Mouse (Mus musculus): ENCODE measurements around the gene Rab5c. TPM values are rescaled to one million over a fixed set of nuclear protein-coding genes. Genes with fewer than 3 reads are reported as not detected.

The Rab5c gene
- total RNA-seq, 1 experiment from 2014 or later, result 170 TPM

DNA sequence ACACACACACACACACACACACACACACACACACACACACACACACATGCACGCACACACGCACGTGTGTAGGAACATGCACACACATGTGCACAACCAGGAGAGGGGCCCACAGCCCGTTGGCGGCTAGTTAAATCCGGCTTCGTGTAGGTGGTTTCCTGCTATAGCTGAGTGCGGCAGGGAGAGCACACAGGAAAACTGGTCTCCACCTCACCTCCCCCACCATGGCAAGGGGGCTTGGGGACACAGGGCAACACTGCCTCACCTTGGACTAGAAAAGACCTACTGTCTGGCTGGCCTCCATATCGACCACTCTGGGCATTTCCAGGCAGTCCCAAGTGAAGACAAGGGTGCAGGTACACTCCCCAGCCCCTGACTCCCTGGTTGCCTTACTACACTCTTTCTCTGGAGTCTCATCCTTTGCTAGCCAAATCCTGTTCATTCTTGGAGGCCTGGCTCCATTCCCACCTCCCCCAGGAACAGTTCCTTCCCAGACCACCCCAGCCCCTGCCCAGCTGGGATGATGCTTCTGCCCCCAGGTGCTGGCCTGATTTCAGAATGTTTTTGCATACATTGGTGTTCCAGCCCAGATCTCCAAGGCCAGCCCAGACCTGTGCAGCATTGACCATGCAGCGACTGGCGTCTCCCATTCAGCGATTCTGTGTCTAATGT, 16.1 kb upstream of the Rab5c start:
- no peak for DNase-seq

DNA sequence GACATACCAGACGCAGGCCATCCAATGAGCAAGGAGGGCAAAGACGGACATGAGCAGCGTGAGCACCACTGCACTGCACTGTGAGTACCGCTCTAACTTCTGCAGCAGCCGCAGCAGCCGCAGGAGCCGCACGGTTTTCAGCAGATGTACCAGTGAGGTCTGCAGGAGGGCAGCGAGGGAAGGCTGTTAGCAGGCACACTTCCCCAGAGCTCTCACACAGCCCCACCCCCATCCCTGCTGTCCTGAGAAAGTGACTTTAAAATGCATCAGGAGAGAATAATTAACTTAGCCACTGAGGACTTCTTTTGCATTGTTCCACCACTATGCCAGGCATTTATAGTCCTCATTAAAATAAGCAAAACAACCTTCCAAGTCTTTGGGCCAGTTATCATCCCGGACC, 14.3 kb upstream of the Rab5c start:
- DNase-seq, result no peak

- no peak for DNase-seq
These were observed 12.1 kb upstream of the Rab5c start for GRCm38 (mm10) chr11:100750127-100750526.

GRCm38 (mm10) chr11:100749469-100749868, 11.5 kb upstream of the Rab5c start:
- peak; percentile 38 for DNase-seq

DNA sequence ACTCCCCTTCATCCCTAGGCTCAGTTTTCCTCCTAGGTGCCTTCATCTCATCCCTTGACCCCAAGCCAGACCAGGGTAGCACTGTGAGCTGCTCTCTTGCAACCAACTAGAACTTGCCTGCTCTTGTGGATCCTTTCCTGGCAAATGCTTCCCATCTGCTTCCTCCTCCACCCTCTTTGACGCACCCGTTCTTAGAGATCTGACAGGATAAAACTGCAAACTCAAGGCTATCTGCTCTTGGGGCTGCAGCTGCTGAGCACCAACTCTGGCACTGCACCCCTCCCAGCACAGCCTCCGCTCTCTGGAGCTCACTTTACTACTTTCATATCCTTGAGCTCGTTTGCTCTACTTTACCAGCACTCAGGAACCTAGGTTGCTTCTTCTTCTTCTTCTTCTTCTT, 10.6 kb upstream of the Rab5c start:
- no peak for DNase-seq

DNA sequence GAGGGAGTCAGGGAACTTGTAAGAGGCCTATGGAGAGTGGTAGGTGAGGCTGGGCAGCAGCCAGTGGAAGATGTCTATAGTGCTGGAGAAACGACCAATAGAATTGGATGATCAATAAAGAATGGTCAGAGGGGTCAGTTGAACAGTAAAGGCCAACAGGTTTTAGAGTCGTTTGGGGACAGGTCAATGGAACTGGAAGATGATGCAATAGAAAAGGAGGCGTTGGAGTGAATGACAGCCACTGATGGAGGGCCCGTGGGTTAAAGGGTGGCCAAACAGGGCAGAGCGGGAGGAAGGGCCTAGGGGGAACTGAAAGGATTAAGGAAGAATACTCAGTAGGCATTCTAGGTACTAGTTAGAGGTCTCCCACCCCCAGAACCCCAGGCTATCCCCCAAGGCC, 9.1 kb upstream of the Rab5c start:
- DNase-seq, result no peak

- no peak for DNase-seq
These were observed 8.5 kb upstream of the Rab5c start for GRCm38 (mm10) chr11:100746546-100746945.

GRCm38 (mm10) chr11:100745085-100745484, 7.1 kb upstream of the Rab5c start:
- peak; percentile 66 for DNase-seq

DNA sequence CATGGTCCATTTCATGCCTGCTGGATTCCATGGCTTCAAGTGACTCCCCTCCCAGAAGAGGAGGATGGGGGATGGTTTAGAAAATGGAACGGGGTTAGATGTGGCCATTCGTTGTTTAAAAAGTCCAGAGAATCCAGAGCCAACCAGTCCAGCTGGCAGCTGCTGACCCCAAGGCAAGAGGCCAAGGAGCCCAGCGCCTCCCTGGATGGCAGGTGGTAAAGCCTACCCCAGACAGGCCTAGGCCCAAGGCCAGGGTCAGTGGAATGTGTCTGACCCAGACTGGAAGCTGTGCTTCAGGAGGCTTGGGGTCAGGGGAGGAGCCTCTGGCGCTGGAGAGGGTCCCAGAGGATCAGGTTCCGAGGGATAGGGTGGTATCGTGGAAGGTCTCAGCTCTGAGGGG, 3.3 kb upstream of the Rab5c start:
- peak; percentile 68 for DNase-seq

GRCm38 (mm10) chr11:100738749-100739148, 734 bp upstream of the Rab5c start:
- DNase-seq, result no peak

DNA sequence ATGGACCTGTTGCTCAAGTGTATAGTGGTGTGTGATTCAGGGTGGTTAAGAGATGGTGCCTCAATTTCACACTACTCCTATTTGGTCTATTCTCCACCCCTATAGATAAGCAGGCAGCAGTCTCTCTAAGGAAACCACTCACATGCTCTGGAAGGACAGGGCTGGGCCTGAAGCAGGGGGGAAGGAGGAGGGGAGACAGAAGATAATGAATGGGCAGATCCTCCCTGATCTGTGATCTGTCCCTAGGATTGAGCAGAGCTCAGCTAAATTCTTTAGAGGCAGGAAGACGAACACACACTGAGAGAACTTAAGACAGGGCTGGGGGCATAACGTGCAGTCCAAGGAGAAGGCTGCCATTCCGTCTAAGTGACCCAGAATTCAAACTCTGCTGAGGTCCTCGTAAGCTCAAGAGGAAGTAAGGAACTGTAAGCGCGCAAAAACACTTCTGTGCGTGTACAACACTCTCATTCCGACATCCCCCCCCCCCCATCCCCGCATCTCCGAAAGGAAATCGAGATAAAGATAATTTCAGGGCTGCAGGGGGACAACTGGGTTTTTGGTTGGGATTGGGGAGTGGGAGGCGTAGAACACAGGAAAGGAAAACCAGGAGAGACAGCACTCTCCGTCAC, 796 bp downstream of the Rab5c start:
- DNase-seq, result peak; percentile 42

- no peak for DNase-seq
These were observed 1.3 kb downstream of the Rab5c start for GRCm38 (mm10) chr11:100736746-100737080.

- DNase-seq, result no peak
These were observed 1.9 kb downstream of the Rab5c start for GRCm38 (mm10) chr11:100735954-100736745.

GRCm38 (mm10) chr11:100735134-100735865, 2.7 kb downstream of the Rab5c start:
- no peak for DNase-seq

- DNase-seq, result no peak
These were observed 7.4 kb downstream of the Rab5c start for GRCm38 (mm10) chr11:100730477-100731205.

GRCm38 (mm10) chr11:100729976-100730375, 8.0 kb downstream of the Rab5c start:
- DNase-seq, result no peak

- no peak for DNase-seq
These were observed 9.4 kb downstream of the Rab5c start for GRCm38 (mm10) chr11:100728601-100729000.

DNA sequence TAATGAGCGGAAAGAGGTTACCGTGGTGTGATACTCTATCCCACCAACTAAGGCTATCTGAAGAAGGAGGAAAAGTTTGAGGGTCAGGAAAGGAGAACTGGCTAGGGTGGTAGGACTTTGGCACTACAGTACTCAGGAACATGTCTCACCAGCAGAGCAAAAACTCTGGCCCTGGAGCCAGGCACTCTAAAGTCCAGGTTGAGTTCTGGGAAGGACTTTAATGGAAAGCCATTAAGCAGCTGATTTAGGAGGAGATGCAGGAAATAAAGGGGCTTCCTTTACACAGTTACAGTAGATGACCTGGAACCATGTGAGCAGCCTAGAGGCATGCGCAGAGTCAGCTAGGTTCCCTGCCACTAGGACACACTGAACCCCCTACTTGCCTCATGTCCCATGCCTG, 10.8 kb downstream of the Rab5c start:
- no peak for DNase-seq

GRCm38 (mm10) chr11:100724919-100725512, 13.0 kb downstream of the Rab5c start:
- DNase-seq, result no peak

DNA sequence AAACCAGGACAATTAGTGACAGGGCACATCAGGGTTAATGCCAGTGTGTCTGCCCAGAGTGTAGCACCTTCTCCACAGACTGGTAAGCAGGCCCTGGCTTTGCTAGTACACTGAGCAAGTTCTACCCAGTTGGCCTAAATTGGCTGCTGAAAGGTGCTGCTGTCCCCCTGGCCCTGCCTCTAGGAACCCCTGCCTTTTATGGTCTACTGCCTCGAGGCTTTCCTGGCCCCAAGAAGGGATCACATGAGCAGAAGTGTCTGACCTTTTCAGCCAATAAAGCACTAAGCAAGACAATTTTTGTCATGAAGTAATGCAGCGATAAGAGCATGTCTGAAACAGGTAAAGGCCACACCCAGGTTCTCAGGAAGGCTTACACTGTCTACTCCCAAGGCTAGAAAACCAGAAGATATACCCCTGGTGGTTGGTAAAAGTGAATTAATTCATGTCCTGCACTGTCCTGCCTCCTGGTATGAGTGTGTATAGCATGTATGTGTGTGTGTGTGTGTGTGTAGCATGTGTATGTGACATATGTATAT, 15.5 kb downstream of the Rab5c start:
- no peak for DNase-seq

DNA sequence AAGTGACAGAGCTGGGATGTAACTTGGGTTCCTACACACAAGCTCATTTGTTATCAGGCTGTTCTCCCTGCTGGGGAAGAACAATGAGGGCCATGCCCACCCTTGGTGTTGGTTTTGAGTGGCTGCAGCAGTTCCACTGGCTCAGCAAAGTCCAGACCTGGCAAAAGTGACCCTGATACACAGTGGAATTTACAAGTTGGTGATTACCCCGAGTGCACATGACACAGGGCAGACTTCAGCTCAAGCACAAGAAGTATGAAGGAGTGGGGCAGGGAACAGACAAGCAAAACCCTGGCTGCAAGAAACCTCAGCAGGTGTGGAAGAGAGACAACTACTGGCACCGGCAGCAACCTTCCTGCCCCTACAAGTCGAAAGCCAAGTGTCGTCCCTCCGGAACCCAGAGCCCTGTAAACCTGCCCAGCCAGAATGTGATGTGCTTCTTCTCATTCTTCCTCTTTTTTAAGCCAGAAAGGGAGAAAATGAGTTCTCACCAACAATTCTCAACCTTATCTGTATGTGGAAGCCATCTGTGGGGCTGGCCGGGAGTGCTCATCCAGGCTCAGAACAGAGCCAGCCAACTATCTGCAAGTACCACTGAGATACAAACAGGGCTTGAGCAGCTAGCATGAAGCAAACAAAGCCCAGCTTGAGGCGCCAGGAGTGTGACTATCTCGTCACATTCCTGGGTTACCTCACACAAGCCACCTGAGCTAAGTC, 16.1 kb downstream of the Rab5c start:
- no peak for DNase-seq
